Mouse (Mus musculus) left cerebral cortex, adult 2 months (tissue): ENCODE results near the gene Fcer2a. TPM values are rescaled to one million over a fixed set of nuclear protein-coding genes. Genes with fewer than 3 reads are reported as not detected.
A peak's percentile ranks its signal among the peaks of the same experiment; 100 is the strongest.

Experiments used
- DNase-seq, 2 experiments: peaks; one replicate each; pipeline ENCODE4 v3.0.0; 2021 to 2022; ENCODE audit warnings: low spot score in 2 of 2, mixed read lengths in 1 of 2; ENCODE audit errors: extremely low spot score in 1 of 2
- H3K27ac ChIP-seq: fragments of 200-600 bp; 2 replicates; pipeline ENCODE4 v1.8.1; 2022
- H3K4me3 ChIP-seq: fragments of 200-600 bp; 2 replicates; pipeline ENCODE4 v1.8.1; 2022
- CTCF ChIP-seq: fragments of 200-600 bp; IDR thresholded peaks from 2 replicates; pipeline ENCODE4 v1.8.1; 2022; ENCODE audit warnings: antibody characterized with exemption, mild to moderate bottlenecking, moderate library complexity
- intact Hi-C: fragments of 180-260 bp; cut with DNase I; formaldehyde crosslinking; loops from one replicate; pipeline ENCODE4 v1.15.1; 2025
- total RNA-seq, 2 experiments: library from RNA; stranded (reverse); gene quantifications; 2 replicates each; pipeline ENCODE4 v1.2.3; 2021

Gene Fcer2a
- total RNA-seq, 2 experiments from 2014 or later, result not detected

- H3K27ac ChIP-seq, result no peak overlapping the region
- intact Hi-C loops, result no loop called here
- no peak overlapping the region for H3K4me3 ChIP-seq
- TF ChIP-seq CTCF, result no peak
- DNase-seq, result no peak
Measured at GRCm38 (mm10) chr8:3690774-3691173, 3.2 kb downstream of the Fcer2a start.

- Histone ChIP-seq H3K4me3 (no peak overlapping the region), H3K27ac (no peak overlapping the region)
- TF ChIP-seq CTCF, result no peak; the same call in 1 of the 2 replicates
- intact Hi-C loops, result no loop called here
- no peak for DNase-seq
Measured at GRCm38 (mm10) chr8:3687537-3687936, 6.4 kb downstream of the Fcer2a start.

- Histone ChIP-seq H3K4me3 (no peak overlapping the region), H3K27ac (no peak overlapping the region)
- intact Hi-C loops, result no loop called here
- TF ChIP-seq CTCF, result no peak
- no peak for DNase-seq
Measured at GRCm38 (mm10) chr8:3685422-3685821, 8.6 kb downstream of the Fcer2a start.

- intact Hi-C loops, result no loop called here
- TF ChIP-seq CTCF, result no peak
- DNase-seq, result no peak
- H3K27ac ChIP-seq, result no peak overlapping the region
- H3K4me3 ChIP-seq, result no peak overlapping the region
Measured at GRCm38 (mm10) chr8:3684530-3684929, 9.4 kb downstream of the Fcer2a start.

GRCm38 (mm10) chr8:3683408-3684176 is 10.4 kb downstream of the Fcer2a start:
- intact Hi-C loops, result no loop called here
- Histone ChIP-seq H3K27ac (no peak overlapping the region), H3K4me3 (no peak overlapping the region)
- DNase-seq, result no peak
- TF ChIP-seq CTCF, result no peak

- intact Hi-C loops, result no loop called here
- DNase-seq, result no peak
- Histone ChIP-seq H3K27ac (no peak overlapping the region), H3K4me3 (no peak overlapping the region)
- TF ChIP-seq CTCF, result no peak
Measured at GRCm38 (mm10) chr8:3682435-3682834, 11.5 kb downstream of the Fcer2a start.

GRCm38 (mm10) chr8:3679656-3680055 is 14.3 kb downstream of the Fcer2a start:
- TF ChIP-seq CTCF, result no peak
- no peak for DNase-seq
- intact Hi-C loops, result loop anchor here (10.0 kb wide), 1 partner anchor 325 kb away; the partner anchor contains the start of gene A430078G23Rik

GRCm38 (mm10) chr8:3679236-3679635 is 14.7 kb downstream of the Fcer2a start:
- Histone ChIP-seq H3K27ac (no peak overlapping the region), H3K4me3 (no peak overlapping the region)
- no peak for DNase-seq
- intact Hi-C loops, result loop anchor here (10.0 kb wide), 1 partner anchor 324 kb away; the partner anchor contains the start of gene A430078G23Rik
- no peak for TF ChIP-seq CTCF

More at GRCm38 (mm10) chr8:3679656-3680055, 14.3 kb downstream of the Fcer2a start:
- Histone ChIP-seq H3K4me3 (no peak overlapping the region), H3K27ac (no peak overlapping the region)

GRCm38 (mm10) chr8:3678831-3679230 is 15.1 kb downstream of the Fcer2a start:
- Histone ChIP-seq H3K4me3 (no peak overlapping the region), H3K27ac (no peak overlapping the region)
- intact Hi-C loops, result loop anchor here (10.0 kb wide), 1 partner anchor 324 kb away; the partner anchor contains the start of gene A430078G23Rik
- DNase-seq, result no peak
- no peak for TF ChIP-seq CTCF

- intact Hi-C loops, result loop anchor here (10.0 kb wide), 1 partner anchor 322 kb away; the partner anchor contains the start of gene A430078G23Rik
- DNase-seq, result no peak
- TF ChIP-seq CTCF, result no peak
- peak overlapping the region; percentile 67 for H3K4me3 ChIP-seq
- H3K27ac ChIP-seq, result peak overlapping the region; percentile 91
Measured at GRCm38 (mm10) chr8:3676993-3677579, 16.9 kb downstream of the Fcer2a start.

- intact Hi-C loops, result loop anchor here (10.0 kb wide), 1 partner anchor 322 kb away; the partner anchor contains the start of gene A430078G23Rik
- TF ChIP-seq CTCF, result no peak; the same call in none of the 2 replicates
- peak; percentile 94 to 98 for DNase-seq
Measured at GRCm38 (mm10) chr8:3676131-3676992, 17.6 kb downstream of the Fcer2a start, which contains the start of gene Trappc5. TSS of gene Trappc5 (plus strand) at chr8:3676299.

GRCm38 (mm10) chr8:3674671-3675070 is 19.3 kb downstream of the Fcer2a start:
- H3K4me3 ChIP-seq, result no peak overlapping the region
- H3K27ac ChIP-seq, result no peak overlapping the region
- DNase-seq, result no peak
- intact Hi-C loops, result loop anchor here (10.0 kb wide), 1 partner anchor 320 kb away; the partner anchor contains the start of gene A430078G23Rik
- no peak for TF ChIP-seq CTCF

More at GRCm38 (mm10) chr8:3676131-3676992, 17.6 kb downstream of the Fcer2a start, which contains the start of gene Trappc5:
- Histone ChIP-seq H3K4me3 (peak within 1 kb of the TSS; percentile 67), H3K27ac (peak within 1 kb of the TSS; percentile 91)
